Mouse (Mus musculus) v-Abl transformed pro-B cells (cell line): ENCODE measurements around the gene Ncoa3.

Experiments
- in situ Hi-C, 2 experiments: fragments of 400-800 bp; cut with MboI; formaldehyde crosslinking; loops; one replicate each; pipeline ENCODE4 v1.15.1; 2025; ENCODE audit not compliant: unreplicated experiment in 2 of 2

Ncoa3 gene

DNA sequence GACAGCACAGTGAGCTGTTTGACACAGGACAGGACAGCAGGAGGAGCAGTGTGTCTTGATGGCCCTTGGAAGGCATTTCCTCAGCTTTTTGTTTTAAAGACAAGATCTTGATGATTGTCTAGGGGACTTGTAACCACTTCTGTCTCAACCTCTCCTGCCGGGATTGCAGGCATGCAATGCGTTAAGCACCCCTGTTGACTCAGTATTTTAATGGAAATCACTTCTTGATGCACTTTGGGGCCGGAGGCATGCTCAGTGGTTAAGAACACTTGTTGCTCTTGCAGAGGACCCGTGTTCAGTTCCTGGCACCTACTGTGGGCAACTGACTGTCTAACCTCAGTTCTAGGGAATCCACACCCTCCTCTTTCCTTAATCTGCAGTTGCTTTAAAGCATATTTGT lies 74.0 kb downstream of the Ncoa3 start:
- in situ Hi-C loops = no loop called here

DNA sequence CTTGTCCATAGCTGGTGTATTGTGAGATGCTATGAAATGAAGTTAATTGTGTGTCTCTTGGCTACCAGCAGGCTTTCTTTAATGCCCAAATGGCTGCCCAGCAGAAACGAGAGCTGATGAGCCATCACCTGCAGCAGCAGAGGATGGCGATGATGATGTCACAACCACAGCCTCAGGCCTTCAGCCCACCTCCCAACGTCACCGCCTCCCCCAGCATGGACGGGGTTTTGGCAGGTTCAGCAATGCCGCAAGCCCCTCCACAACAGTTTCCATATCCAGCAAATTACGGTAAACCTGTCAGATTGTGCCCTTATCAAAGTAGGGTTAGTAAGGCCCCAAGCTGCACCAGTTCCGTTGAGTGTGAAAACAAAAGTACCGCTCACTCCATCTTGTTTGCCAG lies 75.8 kb downstream of the Ncoa3 start:
- in situ Hi-C loops = no loop called here

DNA sequence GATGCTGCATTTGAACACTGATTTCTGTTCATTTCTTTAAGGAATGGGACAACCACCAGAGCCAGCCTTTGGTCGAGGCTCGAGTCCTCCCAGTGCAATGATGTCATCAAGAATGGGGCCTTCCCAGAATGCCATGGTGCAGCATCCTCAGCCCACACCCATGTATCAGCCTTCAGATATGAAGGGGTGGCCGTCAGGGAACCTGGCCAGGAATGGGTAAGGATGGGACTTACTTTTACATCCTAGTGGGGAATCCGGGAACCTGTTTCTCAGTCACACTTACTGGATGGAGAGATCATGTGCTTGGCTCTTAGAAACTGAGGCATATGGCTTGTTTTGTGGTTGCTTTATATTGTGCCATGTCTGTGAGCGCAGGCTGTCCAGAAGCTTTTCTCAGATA lies 76.7 kb downstream of the Ncoa3 start:
- in situ Hi-C loops = no loop called here

DNA sequence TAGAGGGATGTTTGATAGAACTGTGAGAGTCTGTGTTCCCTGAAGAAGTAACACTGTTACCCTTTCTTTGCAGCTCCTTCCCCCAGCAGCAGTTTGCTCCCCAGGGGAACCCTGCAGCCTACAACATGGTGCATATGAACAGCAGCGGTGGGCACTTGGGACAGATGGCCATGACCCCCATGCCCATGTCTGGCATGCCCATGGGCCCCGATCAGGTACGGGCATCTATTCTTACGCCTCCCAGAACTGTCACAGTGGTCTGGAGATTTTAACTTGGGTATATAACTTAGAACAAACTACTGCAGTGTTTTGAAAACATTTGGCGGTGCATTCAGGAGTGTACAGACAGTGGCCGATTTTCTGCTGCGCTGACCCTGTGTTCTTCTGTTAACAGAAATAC lies 77.3 kb downstream of the Ncoa3 start:
- in situ Hi-C loops = no loop called here

DNA sequence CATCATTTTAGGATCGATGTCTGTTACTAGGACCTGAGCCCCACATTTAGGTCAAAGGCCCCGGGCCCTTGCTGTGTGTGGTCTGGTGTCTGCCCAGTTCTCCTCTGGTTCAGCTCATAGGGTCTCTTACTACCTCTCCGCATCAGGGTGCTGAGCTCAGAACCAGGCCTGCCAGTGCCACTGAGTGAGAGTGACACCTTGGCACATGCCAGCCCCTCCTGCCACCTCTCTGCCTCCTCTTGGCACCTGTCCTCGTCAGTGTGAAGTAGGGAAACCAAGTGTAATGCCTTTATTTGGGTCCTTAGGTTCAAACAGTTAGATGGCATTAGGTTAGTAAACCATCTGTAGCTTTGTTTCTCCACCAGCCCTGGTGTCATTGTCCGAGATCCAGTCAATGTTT lies 79.0 kb downstream of the Ncoa3 start:
- in situ Hi-C loops = no loop called here

DNA sequence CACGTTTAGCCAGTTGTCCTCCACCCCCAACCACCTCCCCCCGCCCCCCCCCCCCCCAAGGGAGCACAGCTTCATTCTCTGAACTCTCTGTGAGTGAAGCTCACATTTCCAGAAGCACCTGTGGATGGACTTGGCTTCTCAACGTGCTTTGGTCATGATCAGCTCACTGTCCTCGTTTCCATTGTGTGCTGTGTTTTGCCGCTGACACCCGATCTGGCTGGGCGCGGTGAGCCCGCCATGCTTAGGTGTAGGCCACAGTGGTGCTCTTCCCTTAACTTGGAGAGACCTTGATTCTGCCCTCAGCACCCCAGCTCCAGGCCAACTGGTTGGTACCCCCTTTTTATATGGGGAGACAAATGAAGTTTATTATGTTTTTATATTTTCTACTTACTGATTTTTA lies 79.5 kb downstream of the Ncoa3 start:
- in situ Hi-C loops = no loop called here

DNA sequence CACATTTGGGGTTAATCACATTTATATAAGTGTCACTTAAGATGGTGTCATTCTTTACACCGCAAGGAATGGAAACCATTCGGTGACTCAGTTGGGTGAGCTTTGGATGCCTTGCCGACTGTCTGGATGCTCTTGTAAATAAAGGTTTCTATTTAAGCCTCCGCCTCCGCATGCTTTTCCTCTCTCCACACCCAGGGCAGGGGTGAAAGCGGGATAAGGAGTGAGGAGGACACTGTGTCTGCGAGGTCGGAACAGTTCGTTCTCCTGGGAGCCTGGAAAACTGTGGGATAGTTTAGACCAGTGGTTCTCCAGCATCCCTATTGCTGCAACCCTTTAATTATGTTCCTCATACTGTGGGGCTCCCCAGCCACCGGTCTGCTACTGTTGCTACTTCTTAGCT lies 80.6 kb downstream of the Ncoa3 start:
- in situ Hi-C loops = no loop called here

DNA sequence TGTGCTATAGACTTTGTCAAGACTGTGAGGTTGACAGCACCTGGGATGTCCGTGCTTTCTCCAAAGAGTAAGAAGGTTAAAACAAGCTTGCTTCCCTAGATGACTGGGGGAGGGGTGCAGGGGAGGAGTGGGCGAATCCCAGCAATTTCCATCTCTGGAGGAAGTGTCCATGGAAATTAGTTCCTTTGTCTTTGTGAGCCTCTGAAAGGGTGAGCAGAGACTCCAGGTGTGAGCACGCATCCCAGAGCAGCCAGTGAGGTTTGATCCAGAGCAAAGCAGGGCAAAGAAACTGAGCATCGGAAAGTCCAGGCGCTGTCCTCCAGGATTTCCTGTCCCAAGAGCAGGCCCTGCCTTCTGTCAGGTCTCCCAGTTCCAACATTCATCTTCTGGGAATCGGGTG lies 81.9 kb downstream of the Ncoa3 start:
- in situ Hi-C loops = no loop called here

DNA sequence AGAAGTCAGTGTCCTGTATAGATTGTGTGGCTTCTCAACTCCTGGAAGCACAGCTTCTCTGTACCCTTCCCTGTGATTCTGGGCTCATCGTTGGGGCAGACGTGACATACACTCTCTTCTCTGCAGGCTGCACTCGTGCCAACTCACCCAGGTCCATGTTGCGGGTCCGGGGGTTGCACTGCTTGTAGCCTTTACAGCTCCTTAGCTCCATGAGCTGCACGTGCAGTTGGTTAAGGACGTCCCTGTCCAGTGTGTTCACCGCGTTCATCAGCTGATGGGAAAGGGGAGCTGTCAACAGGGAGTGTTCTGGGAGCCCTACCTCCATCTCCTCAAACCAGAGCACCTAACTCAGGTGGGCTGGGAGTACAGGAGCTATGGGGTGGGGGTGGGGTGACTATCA lies 84.9 kb downstream of the Ncoa3 start:
- in situ Hi-C loops = loop anchor here (25.0 kb wide), 6 partner anchors 540 to 1135 kb away; partner anchors contain the start of genes Cd40 (in 1 of the 2) and Ddx27 (in 1 of the 2)

DNA sequence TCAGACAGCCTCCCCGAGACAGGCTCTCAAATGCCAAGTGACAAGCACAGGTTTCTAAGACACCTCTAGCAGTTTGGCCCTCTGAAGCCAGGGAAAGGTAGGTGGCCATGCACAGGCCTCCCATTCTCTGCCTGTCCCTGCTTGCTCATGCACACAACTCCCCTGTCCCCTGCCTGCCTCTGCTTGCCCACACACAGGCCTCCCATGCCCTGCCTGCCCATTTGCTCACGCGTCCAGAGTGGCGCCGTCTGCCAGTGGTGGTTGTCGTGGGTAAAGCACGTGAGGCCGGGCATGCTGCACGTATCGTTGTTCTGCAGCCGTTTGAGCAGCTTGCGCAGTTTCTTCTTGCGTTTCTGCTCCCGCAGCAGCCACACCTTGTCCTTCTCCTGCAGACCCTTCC lies 86.8 kb downstream of the Ncoa3 start:
- in situ Hi-C loops = loop anchor here (25.0 kb wide), 6 partner anchors 542 to 1133 kb away; partner anchors contain the start of genes Cd40 (in 1 of the 2) and Ddx27 (in 1 of the 2)

DNA sequence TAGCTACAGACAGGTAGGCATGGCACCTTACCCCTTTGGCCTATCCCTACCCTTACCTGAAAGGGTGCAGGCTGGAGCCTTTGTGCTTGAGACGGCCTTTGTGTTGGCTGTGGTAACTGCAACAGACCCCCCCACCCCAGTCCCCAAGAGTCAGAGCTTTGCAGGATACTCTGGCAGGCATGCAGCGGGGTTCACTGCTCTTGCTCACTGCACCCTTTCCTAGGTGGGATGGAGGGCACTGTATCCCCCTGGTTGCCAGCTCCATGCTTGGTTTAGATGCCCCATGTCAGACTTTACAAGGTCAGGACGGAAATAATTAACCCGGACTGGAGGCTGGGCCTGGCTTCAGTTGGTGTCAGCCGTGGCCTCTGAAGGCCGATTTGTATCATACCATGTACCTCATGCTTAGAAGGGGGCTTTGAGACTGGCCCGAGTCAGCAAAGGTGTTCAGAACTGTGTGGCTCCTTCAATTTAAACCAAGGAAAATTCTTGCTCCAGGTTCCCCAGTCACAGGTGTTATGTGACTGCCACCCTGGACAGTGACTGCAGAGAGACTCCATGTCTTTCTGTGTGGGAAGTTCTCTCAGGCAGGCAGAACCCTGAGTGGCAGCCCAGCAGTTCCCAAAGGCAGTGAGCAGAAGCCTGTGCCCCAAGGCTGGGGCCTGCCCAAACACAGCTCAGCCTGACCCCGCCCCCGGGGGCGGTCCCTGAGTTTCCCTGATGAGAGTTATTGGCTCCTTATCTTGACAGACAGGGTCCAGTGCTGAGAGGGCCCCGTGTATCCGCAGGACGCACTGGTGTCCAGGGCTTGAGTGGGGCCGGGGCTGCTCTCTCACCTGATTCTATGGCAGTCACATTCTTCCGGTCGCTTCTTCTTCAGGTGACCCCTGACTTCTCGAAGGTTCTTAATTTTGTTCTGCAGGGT lies 87.8 kb downstream of the Ncoa3 start:
- in situ Hi-C loops = loop anchor here (10.0 to 25.0 kb wide), 7 partner anchors 543 to 1132 kb away; partner anchors contain the start of genes Cd40 (in 1 of the 2) and Ddx27 (in 1 of the 2)

DNA sequence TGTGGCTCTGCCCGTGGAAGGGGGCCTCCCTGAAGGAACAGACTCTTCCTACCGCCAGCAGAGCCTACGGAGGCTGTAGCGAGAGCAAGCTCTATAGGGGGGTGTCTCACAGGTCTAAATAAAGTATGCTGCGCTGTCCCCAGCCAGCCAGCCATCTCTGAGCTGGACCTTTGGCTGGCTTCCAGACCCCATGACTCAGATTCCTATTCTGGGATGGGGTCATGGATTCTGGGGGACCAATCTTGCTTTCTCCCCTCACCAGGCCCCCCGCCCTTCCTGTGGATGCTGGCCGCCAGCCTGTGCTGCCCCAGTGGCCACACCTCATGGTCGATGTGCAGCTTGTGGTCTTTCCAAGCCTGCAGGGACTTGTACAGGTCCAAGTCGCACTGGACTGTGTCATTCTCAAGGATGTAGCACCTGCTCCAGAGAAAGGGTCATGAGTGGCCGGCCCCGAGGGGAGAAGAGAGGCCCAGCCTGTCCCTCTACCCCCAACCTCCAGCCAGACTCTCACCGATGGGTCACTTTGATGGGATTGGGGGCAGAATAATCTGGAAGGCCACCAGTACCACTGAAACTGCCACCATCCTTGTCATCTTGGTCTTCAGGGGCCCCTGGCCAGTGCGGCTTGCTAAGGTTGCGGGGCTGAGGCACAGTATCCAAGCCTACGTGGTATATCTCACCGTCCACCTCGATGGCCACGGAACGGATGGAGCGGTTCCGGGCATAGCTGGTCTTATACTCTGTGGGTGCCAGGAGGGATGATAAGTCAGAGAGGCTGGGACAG lies 88.7 kb downstream of the Ncoa3 start:
- in situ Hi-C loops = loop anchor here (10.0 to 25.0 kb wide), 7 partner anchors 544 to 1131 kb away; partner anchors contain the start of genes Cd40 (in 1 of the 2) and Ddx27 (in 1 of the 2)

DNA sequence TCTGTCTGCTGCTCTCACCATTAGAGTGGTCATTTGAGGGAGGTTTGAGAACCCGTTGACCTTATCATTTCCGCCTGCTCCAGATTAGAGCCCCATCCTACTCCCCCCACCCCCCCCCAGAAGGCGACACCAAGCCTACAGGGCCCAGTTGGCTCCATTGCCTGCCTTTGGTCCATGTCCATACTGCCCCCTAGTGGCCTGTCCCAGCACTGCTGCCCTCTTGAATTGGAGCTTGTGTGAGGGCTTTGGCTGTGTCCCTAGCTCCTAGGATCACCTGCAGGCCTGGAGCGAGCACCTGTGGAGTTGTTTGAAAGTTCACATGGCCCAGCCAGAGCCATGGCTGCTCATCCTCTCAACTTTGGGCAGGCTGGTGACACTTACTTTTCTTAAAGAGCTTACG lies 89.8 kb downstream of the Ncoa3 start:
- in situ Hi-C loops = loop anchor here (10.0 to 25.0 kb wide), 7 partner anchors 545 to 1130 kb away; partner anchors contain the start of genes Cd40 (in 1 of the 2) and Ddx27 (in 1 of the 2)

DNA sequence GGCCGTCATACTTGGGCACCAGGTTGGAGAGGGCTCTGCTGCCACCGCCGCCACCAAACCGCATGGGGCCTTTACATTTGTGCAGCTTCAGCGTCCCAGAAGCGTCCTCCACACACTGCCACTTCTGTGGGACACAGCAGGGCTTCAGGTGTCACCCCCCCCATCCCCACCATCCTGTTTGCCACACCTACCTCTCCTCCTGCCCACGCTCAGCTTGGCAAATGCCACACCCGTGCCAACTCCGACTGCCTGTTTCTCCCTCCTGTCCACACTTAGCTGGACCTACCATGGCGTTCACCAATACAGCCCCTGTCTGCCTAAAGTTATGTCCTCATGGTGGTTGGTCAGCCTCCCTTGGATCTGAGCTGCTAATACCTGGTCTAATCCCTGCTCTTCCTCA lies 90.2 kb downstream of the Ncoa3 start:
- in situ Hi-C loops = loop anchor here (10.0 to 25.0 kb wide), 7 partner anchors 545 to 1130 kb away; partner anchors contain the start of genes Cd40 (in 1 of the 2) and Ddx27 (in 1 of the 2)

DNA sequence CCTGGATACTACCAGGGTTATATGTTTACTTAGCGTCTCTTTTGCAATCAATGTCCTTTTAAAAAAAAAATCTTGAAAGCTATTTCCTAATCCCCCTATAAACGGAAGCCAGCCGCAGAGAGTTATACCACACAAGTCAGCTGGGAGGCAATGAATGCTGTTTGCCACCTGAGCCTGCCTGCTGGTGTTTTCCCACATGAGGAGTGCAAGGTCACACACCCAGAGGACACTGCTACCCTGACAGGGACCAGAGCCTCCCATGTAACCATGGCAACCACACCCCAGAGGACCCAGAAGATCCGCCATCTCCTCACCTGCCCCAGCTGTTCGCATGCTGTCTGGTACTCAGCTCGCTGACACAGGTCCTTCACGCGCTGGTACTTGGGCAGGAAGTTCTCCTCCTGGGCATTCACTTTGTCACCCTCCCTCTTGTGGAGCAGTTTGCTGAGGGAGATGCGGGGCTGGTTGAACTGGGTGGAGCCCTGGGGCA lies 91.2 kb downstream of the Ncoa3 start:
- in situ Hi-C loops = loop anchor here (10.0 to 25.0 kb wide), 7 partner anchors 546 to 1129 kb away; partner anchors contain the start of genes Cd40 (in 1 of the 2) and Ddx27 (in 1 of the 2)

DNA sequence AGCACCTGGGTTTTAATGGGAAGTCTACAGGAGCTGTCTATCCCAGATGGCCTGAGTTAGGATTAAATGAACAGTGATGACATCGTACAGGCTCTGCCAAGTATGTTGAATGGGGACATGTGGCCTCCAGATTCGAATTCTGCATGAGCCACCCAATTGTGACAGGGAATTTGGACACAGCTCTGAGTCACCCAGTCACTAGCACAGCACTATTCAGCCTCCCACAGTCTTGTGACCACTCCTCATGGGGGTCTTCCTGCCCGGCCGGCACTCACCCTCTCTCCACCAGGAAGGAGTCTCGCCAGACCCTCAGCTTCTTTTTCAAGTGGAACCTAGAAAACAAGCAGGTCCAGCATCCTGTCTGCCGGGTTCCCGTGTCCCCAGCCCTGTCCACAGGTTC lies 91.7 kb downstream of the Ncoa3 start:
- in situ Hi-C loops = loop anchor here (10.0 to 25.0 kb wide), 7 partner anchors 547 to 1128 kb away; partner anchors contain the start of genes Cd40 (in 1 of the 2) and Ddx27 (in 1 of the 2)

DNA sequence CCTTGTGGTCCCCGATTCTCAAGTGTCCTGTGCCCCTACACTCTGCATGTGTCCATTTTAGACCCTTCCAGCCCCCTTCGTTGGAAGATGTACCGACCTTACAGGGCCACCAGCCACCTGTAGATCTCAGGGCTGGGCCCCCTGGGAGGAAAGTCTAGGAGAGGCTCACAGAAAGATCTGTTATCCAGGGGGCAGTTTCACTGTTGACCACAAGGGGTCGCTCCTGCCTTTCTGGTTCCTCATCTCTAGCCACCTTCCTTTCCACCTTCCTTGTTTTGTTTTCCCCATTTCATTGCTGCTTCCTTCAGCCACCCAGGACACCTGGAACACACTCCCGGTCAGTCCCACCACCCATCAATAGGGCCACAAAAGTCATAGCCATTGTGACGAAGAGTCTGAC lies 92.5 kb downstream of the Ncoa3 start:
- in situ Hi-C loops = loop anchor here (5.0 to 25.0 kb wide), 8 partner anchors 477 to 1127 kb away; partner anchors contain the start of genes Cd40 (in 1 of the 2) and Ddx27 (in 1 of the 2)

DNA sequence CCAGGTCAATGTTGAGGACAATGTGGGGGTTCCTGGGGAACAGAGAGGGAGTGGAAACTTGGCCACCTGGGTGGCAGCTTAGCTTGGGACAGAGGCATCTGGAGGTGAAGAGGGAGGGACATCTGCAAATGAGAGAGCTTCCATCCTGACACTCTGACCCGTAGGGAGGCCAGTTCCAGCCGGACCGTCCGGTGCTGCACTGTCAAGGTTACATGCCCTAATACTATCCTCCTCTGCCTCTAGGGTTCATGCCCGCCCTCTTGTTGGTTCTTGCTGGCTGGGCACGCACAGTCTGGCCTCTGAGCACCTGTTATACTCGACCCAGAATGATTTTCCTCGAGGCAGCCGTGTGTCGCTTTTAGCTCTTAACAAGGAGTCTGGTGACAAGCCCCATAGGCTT lies 93.3 kb downstream of the Ncoa3 start:
- in situ Hi-C loops = loop anchor here (5.0 to 25.0 kb wide), 8 partner anchors 477 to 1127 kb away; partner anchors contain the start of genes Cd40 (in 1 of the 2) and Ddx27 (in 1 of the 2)

DNA sequence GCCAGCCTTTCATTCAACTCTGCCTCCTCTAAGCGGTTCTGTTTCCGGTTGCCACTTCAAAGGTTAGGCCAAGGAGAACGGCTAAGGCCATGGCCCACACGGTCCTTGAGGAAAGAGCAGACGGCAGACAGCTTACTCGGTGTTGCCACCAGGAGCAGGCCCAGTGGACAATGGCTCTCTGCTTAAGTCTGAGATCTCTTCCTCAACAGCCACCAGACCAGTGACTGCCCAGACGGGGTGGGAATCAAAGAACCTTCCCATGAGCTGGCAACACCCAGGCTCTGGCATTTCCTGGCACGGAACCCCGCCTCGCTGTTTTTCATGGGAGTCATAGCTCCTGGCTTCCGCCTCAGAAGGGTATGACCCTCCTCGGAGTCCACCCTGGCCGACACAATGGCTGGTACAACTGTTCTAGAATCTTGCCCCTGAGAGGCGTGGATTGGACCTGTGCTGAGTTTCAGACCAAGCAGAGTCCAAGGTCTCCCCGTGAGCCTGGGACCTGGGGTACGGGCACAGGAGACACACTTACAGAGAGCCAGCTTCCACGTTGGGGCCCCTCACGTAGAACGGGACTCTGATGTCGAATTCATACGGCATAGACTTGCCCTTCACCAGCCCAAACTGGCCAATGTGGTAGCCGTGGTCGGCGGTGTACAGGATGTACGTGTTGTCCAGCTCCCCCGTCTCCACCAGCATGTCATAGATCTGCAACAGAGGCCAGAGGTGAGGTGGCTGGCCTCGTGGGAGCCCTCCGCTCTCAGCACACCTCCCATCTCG lies 94.2 kb downstream of the Ncoa3 start:
- in situ Hi-C loops = loop anchor here (5.0 to 25.0 kb wide), 8 partner anchors 476 to 1126 kb away; partner anchors contain the start of genes Cd40 (in 1 of the 2) and Ddx27 (in 1 of the 2)
